Mouse (Mus musculus) T-cell, adult 2 months (primary cell): ENCODE results near the gene Oaz3.
A peak's percentile ranks its signal among the peaks of the same experiment; 100 is the strongest.

ENCODE experiments used
- DNase-seq: peaks from one replicate; pipeline ENCODE4 v3.0.0; 2022; ENCODE audit warnings: low spot score

Oaz3 gene

GRCm38 (mm10) chr3:94443597-94443964 is at the start of gene Oaz3:
Oaz3 (minus strand) TSS chr3:94443915.
- peak; percentile 46 for DNase-seq

DNA sequence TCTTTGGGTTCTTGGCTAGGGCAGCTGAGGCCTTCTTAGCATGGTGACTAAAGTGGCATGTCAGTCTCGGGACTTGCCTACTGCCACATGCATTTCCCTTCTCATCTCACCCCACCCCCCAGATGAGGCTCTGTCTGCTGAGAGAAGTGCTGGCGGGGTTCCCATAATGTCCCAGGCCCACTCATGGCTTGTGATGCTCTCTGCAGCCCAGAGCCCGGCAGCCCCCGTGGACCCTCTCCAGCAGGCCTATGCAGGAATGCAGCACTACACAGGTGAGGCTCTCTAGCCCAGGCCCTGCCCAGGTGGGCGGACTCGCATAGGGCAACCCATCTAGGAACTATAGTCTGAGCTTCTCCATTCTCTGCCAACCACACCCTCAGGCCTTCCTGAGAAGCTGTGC is 43.9 kb upstream of the Oaz3 start:
- DNase-seq: no peak

- DNase-seq: no peak
These were observed 42.2 kb upstream of the Oaz3 start for GRCm38 (mm10) chr3:94485922-94486321.

- DNase-seq: no peak
These were observed 40.2 kb upstream of the Oaz3 start for GRCm38 (mm10) chr3:94483790-94484439.

GRCm38 (mm10) chr3:94482764-94483385 is 39.2 kb upstream of the Oaz3 start:
- DNase-seq: no peak

GRCm38 (mm10) chr3:94481429-94481828 is 37.7 kb upstream of the Oaz3 start:
- DNase-seq: no peak

DNA sequence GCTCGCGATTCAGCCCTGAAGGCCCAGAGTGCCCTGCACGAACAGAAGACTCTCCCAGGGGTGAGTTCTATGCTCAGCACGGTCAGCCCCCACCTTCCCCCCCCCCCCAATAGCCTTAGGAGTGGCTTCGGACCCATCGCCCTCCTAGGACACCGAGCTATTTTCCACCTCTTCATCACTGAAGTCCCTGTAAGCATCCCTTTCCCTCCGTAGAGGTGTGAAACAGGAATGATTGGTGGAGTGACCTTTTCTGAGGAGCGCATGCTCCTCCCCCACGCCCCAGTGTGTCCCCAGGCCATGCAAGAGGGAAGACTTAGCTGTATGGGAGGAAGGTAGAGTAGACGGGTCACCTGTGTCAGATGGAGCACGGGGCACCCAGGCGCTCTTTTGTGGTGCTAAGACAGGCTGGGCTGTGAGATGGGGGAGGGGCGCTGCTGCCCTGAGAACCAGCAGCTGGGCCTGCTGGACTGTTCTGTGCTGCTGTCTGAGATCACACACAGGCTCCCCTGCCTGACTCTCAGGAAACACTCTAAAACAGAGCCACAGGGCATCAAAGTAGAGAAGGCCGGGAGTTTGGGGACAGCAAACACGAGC is 36.7 kb upstream of the Oaz3 start, which contains the start of gene Riiad1:
Gene Riiad1 (minus strand): TSS at position 51 of the 594 bp plus-strand sequence.
- DNase-seq: no peak

GRCm38 (mm10) chr3:94479564-94479963 is 35.8 kb upstream of the Oaz3 start:
- DNase-seq: no peak

DNA sequence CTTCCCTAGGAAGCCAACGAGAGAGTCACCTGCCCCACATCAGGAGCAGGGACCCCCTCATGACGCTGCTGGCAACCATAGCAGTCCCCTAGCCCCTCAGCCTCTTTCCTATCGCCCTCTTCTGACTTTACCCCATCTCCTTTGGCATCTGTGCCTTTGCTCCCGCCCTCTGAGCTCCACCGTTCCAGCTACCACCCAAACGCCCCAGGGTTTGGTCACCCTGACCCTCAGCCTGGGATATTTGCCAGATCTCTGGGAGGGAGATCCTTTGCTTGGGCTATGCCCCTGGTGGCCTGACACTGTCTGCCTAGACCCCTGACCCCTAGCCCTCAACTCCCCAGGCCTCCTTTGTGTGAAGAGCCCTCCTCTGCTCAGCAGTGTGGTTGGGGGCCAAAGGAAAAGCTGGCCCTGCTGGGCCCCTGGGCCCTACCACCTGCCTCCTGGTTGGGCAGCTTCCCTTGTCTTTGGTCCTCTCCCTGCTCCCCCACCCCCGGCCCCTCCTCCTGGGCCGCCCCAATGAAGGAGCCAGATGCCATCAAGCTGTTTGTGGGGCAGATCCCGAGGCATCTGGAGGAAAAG is 35.0 kb upstream of the Oaz3 start:
- DNase-seq: no peak

DNA sequence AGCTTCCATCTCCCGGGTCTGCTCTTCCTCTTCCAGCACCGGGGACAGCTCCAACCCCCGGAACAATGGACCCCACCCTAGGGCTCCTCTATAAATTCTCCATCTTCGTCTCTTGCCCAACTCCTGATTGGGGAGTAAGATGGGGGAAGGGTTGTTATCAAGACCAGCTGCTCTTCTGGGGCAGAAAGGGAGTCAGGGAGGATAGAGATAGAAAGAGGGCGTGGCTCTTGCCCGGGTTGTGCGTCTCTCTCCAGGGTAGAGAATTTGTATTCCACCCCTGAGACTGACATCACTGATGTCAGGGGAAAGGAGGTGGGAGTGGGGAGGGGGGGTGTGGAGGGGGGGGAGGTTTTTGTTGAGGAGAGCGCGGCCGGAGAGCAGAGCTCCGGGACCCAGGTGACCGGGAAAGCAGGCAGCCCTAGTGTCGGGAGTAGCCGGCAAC is 34.3 kb upstream of the Oaz3 start, which contains the start of gene Celf3:
Gene Celf3 (plus strand): TSS at position 315 of the 442 bp plus-strand sequence.
- DNase-seq: no peak

GRCm38 (mm10) chr3:94477444-94477843 is 33.7 kb upstream of the Oaz3 start:
- DNase-seq: no peak

DNA sequence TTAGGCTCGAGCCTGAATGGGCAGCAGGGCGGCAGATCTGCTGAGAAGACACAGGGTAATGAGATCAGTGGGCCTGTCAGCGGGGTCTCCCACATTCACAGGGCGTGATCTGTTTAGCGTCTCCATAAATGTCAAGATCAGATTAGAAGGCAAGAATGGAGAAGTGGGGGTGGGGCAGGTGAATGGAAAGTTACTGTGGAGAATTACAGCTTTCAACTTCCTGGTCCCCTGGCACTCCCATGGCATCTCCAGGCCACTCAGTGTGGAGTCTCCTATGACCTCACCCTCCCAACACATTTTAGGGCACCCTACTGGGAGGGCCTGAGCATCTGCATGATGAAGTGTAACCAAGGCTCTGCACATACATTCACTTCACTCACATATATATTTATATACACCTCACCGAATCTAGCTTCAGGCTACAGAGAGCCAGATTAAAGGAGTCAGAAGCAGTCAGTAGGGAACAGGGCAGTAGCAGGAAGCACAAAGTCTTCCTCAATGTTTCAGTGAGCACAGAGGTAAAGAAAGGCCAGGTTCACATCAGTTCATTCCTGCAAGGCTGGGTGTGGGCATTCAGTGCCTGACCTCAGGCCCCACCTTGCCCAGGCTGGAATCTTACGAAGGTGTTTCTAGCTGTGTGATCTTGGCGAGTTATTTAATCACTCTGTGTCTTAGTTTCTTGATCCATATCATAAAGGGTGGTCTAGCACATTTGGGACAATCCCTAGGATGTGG is 32.8 kb upstream of the Oaz3 start:
- DNase-seq: no peak

DNA sequence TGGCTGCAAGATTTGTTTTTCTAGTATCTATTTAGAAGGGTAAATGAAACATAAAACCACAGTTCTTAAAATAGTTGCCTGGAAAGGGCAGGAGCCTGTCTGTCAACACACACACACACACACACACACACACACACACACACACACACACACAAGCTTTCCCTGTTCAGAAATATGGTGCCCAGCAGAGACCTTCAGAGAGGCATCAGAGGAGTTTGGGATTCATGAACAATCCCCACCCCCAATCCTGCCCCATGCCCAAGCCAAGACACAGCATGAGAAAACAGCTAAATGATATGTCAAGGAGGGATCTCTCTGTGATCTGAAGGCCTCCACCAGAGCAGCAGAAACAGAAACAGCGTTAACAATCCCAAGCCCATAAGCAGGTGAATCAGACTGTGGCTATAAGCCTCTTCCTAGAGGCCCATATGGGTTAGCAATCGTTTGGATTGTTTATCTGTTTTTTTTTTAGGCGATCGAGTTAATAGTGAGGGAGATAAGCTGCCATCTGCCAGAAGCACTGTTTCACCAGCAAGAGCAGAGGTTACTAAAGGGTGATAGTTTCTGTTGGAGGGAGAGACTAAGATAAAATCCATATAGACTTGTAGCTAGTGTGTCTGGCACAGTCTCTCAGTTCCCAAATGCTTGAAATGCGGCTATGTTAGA is 30.0 kb upstream of the Oaz3 start:
- no peak for DNase-seq

- no peak for DNase-seq
These were observed 29.4 kb upstream of the Oaz3 start for GRCm38 (mm10) chr3:94473115-94473505.

- no peak for DNase-seq
These were observed 28.9 kb upstream of the Oaz3 start for GRCm38 (mm10) chr3:94472447-94473114.

GRCm38 (mm10) chr3:94468931-94469330 is 25.2 kb upstream of the Oaz3 start:
- DNase-seq: no peak

DNA sequence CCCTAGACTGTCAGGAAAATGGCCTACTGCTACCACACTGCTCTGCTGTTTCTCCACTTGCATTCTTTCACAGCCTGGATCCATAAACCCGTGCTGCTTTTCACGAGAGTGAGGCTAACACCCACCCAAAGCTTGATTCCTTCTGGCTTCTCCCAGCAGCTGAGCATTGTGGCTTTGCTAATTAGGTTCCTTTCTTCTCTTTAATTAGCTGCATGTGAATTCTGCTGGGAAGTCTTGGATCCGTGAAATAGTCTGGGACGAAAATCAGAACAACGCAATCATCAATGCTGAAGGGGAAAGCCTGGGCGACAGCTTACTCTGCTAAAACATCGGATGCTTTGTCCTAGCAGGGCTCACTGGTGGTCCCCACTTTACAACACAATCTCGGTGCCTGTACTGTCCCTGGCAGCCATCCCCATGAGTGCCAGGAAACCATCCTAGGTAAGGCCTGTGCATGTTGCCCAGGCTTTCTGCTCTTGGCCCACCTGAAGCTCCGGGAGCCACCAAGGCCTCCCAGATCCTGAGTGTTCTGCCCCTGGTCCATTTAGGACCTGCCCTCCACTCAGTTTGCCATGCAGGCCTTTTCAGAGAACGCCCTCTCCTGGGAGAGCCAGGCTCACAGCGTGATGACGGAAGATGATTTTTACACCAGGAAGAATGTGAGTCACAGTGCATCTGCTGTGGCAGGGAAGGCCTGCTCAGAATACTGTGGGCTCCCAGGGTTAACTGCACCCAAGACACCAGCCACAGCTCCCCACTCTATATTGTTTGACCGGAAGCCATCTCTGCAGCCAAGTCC is 22.1 kb upstream of the Oaz3 start:
- no peak for DNase-seq

DNA sequence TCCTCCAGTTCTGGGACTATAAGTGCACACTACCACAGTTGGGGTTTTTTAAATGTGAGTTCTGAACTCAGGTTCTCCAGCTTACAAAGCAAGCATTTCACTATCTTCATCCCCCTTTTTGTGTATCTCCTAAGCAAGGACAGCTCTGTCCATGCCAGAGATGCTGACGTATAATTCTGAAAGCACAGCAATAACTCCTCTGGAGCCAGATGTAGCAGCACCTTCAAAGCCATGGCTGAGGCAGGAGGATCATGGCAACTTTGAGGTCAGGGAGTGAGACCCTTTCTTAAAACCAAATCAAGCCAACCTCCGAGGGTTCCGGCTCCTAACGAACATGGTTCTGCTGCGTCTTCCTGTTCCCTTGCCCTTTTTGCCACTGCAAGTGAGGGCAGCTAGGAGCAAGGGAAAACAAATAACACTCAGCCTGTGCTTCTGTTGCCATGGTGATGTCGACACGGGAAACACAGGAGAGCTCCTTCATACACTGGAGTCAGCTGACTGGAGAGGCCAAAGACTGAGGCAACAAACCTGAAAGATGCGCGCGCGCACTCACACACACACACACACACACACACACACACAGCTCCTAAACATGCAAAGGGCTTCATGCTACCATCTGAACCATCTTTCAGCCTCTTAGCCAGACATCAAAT is 20.3 kb upstream of the Oaz3 start:
- DNase-seq: no peak

GRCm38 (mm10) chr3:94459834-94460233 is 16.1 kb upstream of the Oaz3 start:
- no peak for DNase-seq

GRCm38 (mm10) chr3:94457055-94457454 is 13.3 kb upstream of the Oaz3 start:
- no peak for DNase-seq
